Mouse (Mus musculus) kidney, adult 2 months (tissue): ENCODE data around the gene Ttll11.

Source experiments
- CTCF ChIP-seq: fragments of 200-500 bp; conservative IDR thresholded peaks from 2 replicates; pipeline ENCODE4 v1.5.1; 2011; ENCODE audit warnings: low read depth, mild to moderate bottlenecking, control low read depth, low read length, moderate library complexity, mixed read lengths; ENCODE audit not compliant: insufficient read depth, insufficient read length
- POLR2A ChIP-seq: fragments of 200-500 bp; IDR thresholded peaks from one replicate; pipeline ENCODE4 v1.6.1; 2011; ENCODE audit warnings: low read depth, low read length, control low read depth

GRCm38 (mm10) chr2:35879887-35880286, 99.8 kb downstream of the Ttll11 start:
- TF ChIP-seq CTCF, result no peak
- TF ChIP-seq POLR2A, result no peak
